Mouse (Mus musculus) ovary, postnatal 14 days (tissue): ENCODE measurements around the gene Plxnd1.

ENCODE experiments used
- DNase-seq: peaks from one replicate; pipeline ENCODE4 v3.0.0; 2022; ENCODE audit warnings: low spot score

The Plxnd1 gene

DNA sequence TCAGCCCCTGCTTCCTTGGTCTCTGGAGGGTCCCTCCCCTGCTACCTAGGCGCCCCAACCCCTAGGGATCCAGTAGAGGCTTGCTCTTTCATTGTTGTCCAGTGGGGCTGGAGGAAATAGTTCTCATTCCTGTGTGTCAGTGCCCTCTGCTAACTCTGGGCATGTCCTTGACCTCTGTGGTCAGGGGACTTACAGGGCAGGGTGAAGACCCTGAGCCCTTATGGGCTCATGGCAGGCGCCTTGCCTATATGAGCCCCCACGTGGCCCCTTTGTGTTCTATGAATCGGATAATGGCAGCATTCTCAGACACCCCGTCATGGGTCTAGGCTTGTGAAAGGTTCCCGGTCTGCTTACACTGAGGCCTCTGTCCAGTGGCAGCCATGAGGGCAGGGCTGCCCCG lies 4.0 kb upstream of the Plxnd1 start:
- no peak for DNase-seq

DNA sequence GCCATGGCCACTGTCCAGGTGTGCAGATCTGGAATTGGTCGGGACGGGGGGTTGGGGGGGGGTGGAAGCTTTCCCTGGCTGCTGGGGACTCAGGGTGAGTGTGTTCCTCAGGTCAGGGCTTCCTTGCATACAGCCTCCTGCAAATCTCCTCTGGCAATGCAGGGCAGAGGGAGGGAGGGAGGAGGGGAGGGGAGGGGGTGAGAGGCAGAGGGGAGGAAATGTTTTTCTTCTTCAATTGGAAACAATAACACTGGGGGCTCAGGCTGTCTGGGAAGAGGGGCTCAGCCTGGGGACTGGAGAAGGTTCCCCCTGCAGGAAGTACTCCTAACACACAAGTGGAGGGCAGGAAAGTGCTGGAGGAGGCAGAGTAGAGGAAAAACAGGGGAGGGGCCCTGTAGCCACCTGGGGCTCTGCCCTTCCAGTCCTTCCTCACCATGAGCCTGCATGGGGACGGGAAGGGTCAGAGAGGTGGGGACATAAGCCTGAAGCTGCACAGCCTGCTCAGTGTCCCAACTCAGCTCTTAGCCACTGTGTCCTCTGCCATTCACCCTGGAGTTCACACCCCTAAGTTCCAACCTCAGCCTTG lies 3.0 kb upstream of the Plxnd1 start:
- no peak for DNase-seq

DNA sequence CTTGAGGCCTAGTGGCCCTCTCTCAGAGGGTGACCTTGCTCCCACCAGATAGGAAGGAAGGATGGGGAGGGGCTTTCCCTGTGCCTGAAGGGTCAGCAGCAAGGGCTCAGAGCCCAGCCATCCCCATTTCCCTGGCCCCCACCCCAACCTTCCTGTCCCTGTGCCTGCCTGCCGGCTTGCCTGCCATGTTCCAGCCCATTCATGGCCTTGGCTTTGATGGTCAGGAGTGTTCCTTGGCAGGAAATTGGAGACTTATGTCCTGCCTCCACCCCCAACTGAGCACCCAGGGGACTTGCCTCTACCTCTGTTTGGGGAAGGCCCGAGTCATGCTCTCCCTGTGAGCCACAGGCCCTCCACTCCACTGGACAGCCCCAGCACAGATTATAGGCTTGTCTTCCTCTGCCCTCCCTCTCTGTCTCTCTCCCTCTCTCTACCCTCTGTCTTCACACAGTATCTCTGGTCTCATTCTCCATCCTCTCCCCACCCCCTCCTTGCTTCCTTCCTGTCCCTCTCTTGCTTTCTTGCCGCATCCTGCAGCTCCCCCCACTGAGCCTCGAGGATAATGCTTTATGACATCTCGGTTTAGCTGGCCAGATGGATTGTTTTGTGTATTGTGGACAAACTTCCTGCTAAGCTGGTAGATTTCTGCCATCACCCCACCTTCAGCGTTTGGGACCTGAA lies 1.5 kb upstream of the Plxnd1 start:
- no peak for DNase-seq

DNA sequence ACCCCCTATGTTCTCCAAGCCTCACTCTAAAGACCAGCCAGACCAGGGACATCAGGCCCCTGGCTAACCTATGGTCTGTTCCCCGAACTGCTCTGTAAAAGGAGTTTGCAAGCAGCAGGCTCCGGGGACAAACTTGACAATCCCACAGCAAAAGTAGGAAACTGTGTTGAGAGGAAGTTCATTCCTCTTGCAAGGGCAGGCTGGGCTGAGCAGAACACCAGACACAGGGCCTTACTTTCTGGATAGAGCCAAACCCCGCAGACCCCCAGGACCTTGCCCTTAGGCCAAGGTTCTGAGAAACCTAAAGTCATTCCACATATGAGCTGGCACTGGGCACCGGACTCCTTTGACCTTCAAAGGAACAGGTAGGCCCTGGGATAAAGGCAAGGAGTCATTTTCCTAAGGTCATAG lies 731 bp upstream of the Plxnd1 start:
- no peak for DNase-seq

DNA sequence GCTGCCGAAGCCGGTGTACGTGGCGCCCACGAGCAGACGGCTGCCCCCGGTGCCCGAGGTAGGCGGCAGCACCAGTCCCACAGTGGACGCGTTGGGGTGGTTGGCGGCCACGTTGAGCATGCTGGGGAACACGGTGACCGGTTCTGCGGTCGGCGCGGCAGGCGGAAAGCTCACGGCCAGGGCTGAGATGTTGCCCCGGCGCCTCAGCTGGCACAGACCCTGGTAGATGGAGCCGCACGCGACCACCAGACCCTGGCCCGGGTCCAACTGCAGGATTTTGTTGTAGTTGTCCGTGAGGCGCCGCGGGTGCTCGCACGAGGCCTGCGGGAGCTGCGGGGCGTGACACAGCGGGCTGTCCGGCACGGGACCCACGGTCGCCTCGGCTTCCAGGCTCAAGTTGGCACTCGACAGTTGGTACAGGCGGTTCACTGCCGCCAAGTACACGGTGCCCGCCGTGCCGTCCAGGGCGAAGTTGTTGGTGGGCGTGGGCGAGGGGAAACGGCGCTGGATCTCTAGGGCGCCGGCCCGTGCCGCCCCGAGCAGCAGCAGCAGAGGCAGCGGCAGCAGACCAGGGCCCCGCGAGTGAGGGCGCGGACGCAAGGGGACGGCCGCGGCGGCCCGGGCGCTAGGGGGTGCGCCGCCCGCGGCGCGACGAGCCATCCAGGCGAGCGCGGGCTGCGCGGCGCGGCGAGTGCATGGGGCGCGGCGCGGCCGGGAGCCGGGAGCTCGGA lies 494 bp downstream of the Plxnd1 start:
- DNase-seq: no peak

DNA sequence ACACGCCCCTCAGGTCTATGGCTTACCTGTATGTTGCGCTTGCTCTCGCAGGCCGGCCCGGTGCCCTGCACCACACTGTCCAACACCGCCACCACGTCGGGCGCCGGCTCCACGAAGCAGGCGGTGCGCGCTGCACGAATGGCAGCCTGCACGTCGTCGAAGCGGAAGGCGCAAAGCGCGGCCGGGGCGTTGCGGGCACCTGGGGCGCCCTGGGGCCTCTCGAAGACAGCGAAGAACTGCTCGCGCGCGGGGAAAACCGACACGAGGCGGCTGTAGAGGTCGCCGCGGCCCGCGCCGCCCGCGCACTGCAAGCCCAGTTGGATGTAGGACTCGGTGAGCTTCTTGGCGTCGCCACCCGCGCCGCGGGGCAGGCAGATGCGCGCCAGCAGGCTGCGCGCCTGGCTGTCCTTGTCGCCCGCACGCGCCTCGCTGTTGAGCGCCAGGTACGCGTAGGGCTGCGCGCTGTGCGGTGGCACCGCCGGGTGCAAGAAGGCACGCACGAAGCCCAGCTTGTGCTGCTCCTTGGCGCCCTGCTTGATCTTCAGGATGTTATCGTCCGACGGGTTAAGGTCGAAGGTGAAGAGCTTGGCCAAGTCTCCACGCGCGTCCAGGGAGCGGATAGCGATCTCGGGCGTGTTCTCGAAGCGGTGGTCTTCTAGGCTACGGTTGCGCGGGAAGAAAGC lies 1.2 kb downstream of the Plxnd1 start:
- DNase-seq: no peak

DNA sequence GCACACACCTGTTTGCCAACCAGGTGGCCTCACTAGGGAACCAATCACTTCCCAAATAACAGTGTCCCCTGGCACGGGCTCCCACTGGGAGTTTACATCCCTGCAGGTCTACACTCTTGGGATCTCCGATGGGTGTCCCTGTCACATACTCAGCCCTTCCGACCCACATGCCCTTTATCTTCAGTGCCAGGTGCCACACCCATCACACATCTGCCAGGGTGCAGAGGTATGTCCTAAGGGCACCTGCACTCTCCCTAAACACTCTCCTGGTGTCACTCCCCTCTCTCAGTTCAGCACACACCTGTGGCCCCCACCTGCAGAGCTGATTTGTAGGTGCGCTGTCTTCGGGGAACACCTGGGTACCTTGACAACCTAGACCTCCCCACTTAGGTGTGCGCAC lies 1.8 kb downstream of the Plxnd1 start:
- DNase-seq: no peak

DNA sequence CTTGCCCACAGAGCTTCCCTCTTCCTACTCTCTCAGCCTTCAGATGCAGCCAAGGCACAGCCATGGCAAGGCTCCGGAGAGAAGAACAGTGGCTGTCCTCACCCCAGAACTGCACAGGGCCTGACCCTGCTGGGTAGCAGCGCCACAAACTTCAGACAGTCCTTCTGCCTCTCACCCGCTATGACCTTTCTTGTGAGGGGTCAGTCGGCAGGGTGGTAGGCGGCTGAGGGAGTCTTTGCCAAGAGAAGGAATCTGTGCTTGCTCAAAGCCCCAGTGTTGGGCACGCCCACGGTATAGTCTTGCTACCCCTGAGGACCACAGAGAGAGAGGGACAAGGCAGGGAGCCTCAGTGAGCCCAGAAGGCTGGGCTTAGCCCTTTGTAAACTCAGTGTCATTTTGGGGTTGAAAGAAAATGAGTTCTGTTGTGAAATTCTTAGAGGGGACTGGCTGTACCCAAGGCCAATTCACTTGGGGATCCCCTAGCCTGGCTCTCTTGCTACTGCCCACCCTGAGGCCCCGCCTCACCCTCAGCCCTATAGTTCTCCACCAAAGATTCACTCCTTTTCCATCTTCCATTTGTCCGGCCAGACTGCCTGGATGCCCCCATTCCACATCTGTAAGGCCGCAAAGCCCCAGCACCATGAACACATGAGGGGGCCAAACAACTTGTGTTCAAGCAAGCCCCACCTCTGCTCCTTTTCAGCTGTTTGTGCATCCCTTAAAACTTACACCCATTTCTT lies 2.8 kb downstream of the Plxnd1 start:
- DNase-seq: no peak

DNA sequence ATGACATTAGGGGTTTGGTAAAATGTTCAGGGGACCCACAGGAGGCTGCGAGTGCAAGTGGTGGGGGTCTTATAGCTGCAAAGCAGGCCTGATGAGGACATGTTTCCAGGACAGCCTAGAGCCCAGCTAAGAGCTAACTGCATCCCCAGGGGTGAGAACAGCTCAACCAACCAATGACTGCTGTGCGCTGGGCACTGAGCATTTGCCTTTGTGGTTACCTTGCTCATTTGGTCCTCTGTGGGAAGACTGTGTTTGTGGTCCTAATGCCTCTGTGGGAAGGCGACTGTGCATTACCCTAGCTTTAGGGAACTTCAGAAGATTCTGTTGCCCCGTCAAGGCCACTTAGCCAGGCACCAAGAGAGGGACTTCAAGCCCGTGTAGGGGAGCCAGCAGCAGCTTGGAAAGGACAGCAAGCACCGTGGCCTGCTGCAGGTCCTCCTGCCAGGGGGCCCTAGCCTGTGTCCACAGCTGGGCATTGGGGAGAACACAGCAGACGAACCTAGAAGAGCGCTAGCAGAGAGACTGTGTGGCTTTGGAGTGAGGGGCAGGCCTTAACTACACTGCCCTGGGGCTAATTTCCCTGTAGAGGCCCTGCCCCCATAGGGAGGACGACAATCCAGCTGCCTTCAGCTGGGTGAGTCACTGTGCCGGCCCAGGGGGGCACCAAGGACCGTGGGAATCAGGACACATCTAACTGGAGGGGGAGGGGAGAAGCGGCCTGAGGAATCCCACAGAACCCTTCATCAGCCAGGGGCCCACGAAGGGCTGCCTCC lies 3.5 kb downstream of the Plxnd1 start:
- no peak for DNase-seq

DNA sequence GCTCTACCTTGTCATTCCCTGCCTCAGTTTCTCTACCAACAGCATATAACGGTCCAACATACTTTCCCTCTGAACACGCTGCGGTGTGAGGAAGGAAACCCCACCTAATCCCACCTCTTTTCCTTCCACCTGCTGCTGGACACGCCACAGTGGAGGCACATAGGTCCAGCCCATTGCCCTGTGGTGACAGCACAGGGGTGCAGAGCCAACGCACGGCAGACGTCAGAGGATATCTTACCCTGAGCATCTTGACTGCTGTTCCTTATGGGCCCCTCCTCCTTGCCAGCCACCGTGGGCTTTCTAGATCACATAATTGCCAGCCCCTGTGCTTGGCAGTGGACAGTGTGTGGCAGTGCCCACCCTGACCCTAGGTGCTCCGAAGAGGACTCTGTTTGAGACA lies 4.3 kb downstream of the Plxnd1 start:
- no peak for DNase-seq

DNA sequence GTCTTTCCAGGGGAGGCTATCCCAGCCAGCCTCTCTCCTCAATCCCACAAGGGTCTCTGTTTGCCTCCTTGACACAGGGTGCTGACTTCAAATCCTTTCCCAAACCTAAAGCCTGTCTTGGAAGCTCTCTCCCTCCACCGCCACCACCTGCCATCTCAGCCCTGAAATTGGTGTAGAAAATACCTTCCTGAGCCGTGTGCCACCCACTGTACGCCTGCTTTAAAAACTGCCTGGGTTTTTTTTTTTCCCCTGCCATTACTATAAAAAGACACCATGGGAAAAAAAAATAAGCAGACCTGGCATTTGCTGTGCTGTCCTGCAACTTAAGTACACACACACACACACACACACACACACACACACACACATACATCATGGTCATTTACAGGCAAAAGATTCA lies 4.7 kb downstream of the Plxnd1 start:
- DNase-seq: no peak

DNA sequence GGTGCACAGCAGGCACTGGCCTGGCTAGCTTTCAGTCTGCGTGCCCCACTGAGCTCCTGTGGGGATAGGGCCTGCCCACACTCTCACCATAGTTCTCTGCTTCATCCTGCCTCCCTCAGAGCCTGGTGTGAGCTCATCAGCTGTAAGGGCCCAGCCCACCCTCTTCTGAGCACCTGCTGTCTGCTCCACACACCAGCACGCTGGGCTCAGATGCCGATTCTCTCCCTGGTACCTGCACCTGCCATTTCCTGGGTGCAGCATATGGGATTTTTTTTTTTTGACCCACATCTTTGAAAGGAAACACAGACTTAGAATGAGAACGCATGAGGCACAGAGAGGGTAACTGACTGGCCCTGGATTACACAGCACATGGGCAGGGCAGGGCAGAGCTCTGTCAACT lies 5.2 kb downstream of the Plxnd1 start:
- DNase-seq: no peak

DNA sequence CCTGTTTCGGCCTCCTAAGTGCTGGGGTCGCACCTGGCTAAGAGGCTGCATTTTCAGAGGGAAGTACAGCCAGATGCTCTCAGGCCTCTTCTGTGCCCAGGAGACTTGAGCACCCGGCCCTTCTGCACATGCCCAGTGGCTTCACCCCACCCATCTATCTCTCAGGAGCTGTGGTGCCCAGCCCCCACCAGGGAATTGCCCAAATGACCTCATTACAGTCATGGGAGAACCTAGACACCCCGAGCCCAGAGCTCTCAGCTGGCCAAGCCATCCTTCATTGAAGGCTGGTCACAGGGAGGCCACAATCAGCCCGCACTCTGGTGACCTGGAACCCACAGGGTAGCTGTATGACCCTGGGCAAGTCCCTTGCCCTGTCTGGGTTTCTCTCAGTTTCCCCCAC lies 5.8 kb downstream of the Plxnd1 start:
- no peak for DNase-seq

DNA sequence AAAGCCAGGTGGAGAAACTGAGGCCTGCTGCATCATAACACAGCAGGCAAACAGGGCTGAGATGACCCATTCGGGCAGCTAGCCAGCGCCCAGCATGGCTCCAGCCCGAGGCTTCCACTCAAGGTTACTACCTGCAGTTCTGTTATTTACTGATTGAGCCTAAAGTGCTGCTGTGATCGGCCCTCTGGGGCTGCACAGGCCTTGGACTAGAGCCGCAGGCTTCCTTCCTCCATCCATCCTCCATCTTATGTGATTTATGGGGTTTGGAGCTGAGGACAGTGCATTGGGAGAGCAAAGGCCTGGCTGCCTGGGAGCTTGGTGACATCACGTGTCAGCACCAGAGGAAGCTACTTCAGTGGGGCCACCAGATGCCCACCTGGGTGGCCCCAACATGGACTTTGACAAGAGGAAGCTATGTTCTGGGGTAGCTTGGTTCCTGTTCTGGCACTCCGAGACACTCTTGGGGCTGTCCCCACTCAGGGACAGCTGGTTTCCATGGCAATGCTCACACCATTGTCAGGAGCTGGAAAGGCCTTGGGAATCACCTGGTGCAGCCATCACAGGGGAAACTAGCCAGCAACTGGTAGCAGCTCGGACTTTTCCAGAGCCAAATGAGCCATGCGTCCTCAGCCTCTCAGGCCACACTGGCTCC lies 7.6 kb downstream of the Plxnd1 start:
- DNase-seq: no peak

DNA sequence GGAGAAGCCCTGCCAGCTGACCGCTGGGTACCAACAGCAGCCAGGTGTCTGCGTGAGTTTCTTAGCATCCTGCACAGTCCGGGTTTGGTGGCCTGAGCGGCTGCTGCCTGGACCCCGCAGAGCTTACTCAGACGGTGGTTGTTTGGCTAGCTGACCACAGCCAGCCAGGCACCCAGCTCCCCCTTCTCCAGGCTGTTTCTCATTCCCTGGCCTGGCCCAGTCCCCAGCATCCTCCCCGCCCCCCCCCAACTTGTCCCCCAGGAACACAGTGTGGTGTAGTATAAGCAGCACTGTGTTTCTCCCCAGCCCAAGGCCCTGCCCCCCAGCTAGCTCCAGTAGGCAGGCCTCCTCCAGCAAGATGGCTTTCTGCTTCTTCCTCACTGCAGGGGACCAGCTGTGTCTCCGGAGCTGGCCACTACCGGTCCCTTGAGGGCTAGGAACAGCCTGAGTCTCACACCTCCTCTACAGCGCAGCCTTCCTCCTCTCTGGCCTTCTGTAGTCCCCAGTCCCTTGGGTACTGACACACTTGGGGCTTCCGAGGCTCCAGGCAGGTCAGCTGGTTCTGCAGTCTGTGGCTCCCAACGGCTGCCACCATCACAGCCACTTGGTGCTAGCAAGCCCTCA lies 8.2 kb downstream of the Plxnd1 start:
- DNase-seq: no peak

DNA sequence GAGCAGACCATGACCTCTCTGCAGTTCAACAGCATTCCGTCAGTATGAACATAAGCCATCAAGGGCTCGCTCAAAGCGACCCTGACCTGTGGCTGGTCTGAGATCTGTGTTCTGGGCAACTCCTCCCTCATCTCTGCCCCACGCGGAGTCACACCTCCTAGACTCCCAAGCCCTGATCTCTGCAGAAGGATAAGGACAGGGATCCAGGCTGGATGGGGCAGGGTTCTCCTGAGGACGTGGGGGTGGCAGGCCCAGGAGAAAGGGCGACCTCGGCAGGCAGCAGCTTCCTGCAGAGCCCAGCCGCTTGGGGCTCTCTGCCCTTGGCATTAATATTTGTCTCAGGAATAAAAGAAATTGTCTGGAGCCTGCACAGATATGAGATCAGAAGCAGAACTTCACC lies 9.2 kb downstream of the Plxnd1 start:
- no peak for DNase-seq

DNA sequence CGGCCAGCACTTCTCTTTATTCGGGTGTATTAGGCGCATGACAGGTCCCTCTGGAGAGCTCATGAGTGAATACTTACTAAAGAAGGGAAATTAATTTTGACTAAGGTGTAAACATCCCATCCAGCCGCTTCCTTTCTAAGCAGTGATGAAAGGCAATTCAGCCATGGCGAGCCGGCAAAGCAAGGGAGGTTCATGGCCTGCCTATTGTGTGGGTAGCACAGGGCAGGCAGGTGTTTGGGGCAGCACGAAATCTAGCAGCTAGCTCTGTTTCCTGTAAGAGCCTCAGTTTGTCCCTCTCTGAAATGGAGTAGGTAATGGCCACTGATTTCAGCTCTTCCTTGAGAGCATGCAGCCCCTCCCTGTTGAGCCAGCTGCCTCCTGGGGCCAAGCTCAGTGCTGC lies 10.2 kb downstream of the Plxnd1 start:
- DNase-seq: no peak

DNA sequence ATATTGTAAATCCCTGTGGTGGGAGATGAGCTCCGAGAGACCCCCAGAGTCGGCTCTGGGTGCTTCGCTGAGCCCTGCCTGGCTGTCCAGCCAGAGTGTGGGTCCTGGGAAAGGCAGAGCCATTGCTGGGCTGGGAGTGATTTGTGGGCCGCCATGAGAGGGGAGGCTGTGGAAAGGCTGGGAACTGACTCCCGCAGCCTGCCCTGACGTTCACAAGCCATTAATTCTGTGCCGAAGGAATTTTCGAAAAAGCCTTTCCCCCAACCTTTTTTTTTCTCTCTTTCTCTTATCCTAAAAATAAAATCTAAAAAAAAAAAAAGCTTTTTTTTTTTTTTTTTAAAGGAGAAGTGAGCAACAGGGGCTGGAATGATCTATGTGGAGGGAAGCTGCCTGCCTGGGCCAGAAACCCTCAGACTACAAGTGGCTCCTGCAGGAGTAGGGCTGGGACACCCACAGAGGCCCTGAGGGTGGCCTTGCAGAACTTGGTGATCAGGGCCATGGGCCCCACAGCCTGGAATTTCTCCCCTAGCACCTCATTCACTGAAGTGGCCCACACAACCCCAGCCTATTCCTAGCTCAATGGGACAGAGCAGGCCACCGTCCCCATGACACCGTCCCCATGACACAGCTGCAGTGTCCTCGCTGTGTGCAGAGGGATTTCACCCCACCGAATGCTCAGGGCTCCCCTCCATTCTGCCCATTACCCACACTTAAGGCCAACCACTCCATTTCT lies 11.3 kb downstream of the Plxnd1 start:
- no peak for DNase-seq

DNA sequence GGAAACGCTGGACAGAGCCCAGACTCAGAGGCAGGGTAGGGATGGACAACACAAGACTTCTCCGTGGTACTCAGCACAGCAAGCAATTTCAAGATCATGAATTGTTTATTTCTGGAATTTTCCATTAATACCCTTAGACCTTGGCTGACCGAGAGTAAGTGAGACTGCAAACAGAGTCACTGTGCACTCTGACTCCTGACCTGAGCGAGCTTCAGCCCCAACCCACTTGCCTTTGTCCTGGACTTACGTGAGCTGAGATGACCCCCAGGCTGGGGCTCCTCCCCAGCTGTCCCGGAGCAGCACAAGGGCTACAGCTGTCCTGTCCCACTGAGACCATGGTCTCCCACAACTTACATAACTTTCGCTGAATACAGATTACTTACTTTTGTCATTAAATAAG lies 11.9 kb downstream of the Plxnd1 start:
- no peak for DNase-seq

DNA sequence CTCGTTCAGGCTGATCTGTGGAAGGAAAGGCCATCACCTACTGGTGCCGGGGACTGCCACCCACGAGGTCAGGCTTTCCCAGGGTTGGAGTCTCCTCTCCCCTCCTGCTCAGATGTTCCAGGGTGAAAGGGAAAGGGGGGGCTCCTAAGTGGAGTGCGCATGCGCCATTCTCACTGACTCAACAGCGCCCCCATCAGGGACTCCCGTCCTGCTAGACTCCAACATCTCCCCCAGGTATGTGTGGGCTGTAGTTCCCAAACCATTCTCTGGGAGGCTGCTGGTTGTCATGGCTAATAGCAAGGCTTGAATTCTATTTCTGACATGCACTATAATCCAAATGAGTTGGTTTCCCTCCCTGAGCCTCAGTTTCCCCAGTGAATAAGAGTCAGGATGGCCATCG lies 16.2 kb downstream of the Plxnd1 start:
- no peak for DNase-seq
